Mouse (Mus musculus): ENCODE measurements around the gene Cip2a.
A peak's percentile ranks its signal among the peaks of the same experiment; 100 is the strongest.

The Cip2a gene

GRCm38 (mm10) chr16:48993559-48994342, at the start of gene Cip2a, which contains the start of gene Dzip3:
Gene Cip2a (plus strand): TSS chr16:48994185.
Gene Dzip3 (minus strand): TSS chr16:48994165.
- peak; percentile 84 for DNase-seq (ENCODE audit: low read depth)

GRCm38 (mm10) chr16:48972996-48973395, 21.0 kb upstream of the Cip2a start:
- no peak for DNase-seq (ENCODE audit: low read depth)

- peak; percentile 35 for DNase-seq (ENCODE audit: low read depth)
Measured at GRCm38 (mm10) chr16:48973548-48973947, 20.4 kb upstream of the Cip2a start.

GRCm38 (mm10) chr16:48979965-48980364, 14.0 kb upstream of the Cip2a start:
- no peak for DNase-seq (ENCODE audit: low read depth)

- no peak for DNase-seq (ENCODE audit: low read depth)
Measured at GRCm38 (mm10) chr16:48985034-48985627, 8.9 kb upstream of the Cip2a start.

GRCm38 (mm10) chr16:48989700-48990099, 4.3 kb upstream of the Cip2a start:
- no peak for DNase-seq (ENCODE audit: low read depth)

- peak; percentile 58 for DNase-seq (ENCODE audit: low read depth)
Measured at GRCm38 (mm10) chr16:48992437-48993230, 1.4 kb upstream of the Cip2a start.

GRCm38 (mm10) chr16:48993231-48993558, 790 bp upstream of the Cip2a start:
- no peak for DNase-seq (ENCODE audit: low read depth)

GRCm38 (mm10) chr16:48994343-48994693, 333 bp downstream of the Cip2a start:
- no peak for DNase-seq (ENCODE audit: low read depth)

GRCm38 (mm10) chr16:49004151-49004550, 10.2 kb downstream of the Cip2a start:
- DNase-seq (ENCODE audit: low read depth) = no peak

- DNase-seq (ENCODE audit: low read depth) = peak; percentile 40
Measured at GRCm38 (mm10) chr16:49016620-49017332, 22.8 kb downstream of the Cip2a start.

GRCm38 (mm10) chr16:49035852-49036251, 41.9 kb downstream of the Cip2a start:
- DNase-seq (ENCODE audit: low read depth) = no peak

- no peak for DNase-seq (ENCODE audit: low read depth)
Measured at GRCm38 (mm10) chr16:49037771-49038170, 43.8 kb downstream of the Cip2a start.

- DNase-seq (ENCODE audit: low read depth) = no peak
Measured at GRCm38 (mm10) chr16:49040554-49041221, 46.7 kb downstream of the Cip2a start.

GRCm38 (mm10) chr16:49049214-49049613, 55.2 kb downstream of the Cip2a start:
- no peak for DNase-seq (ENCODE audit: low read depth)

- DNase-seq (ENCODE audit: low read depth) = no peak
Measured at GRCm38 (mm10) chr16:49057186-49057585, 63.2 kb downstream of the Cip2a start, which contains the start of gene Myh15. Gene Myh15 (plus strand): TSS chr16:49057486.

Data from naive thymus-derived CD4-positive, alpha-beta T cell, adult 2 months (primary cell).